Mouse (Mus musculus): ENCODE data around the gene Phgdh. TPM values are rescaled to one million over a fixed set of nuclear protein-coding genes. Genes with fewer than 3 reads are reported as not detected.

The Phgdh gene
- 10 to 100 TPM; 66.8 to 82.0 TPM for total RNA-seq (2021)
- long read RNA-seq, experiment 1, transcript Phgdh-201 (12 exons, 1,893 nt): major isoform, 36 of 40 reads
- long read RNA-seq, experiment 1, partial matches to known transcripts: 4 of 40 reads
- long read RNA-seq, experiment 1, other reads (novel, unspliced or antisense): 0 of 40 reads
- long read RNA-seq, experiment 2, transcript Phgdh-201 (12 exons, 1,893 nt): major isoform, 80 of 87 reads
- long read RNA-seq, experiment 2, partial matches to known transcripts: 5 of 87 reads
- long read RNA-seq, experiment 2, other reads (novel, unspliced or antisense): 2 of 87 reads

DNA sequence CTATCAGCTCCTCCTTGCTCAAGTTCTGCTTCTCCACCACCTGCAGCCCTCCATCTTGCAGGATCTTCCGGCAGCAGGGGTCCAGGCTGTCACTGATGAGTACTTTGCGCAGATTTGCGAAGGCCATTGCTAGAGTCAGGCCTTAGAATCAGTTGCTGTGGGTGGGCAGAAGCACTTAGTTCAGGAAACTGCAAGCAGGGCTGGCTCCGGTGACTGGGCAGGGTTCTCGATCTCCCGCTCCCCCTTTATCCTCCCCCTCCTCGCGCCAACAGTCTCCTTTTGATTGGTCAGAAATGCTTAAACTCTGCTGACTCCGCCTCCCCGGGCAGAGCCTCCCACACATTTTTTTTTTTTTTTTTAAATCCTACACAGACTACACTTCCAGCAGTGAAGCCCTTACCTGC lies at the start of gene Phgdh:
TSS of gene Phgdh (minus strand) at position 285 of the 404 bp plus-strand sequence.
- Histone ChIP-seq H3K4me3 (peak within 1 kb of the TSS; percentile 56), H3K27ac (peak within 1 kb of the TSS; percentile 87)
- DNase-seq (ENCODE audit: low spot score in 2 of 2): peak; percentile 51 to 69

DNA sequence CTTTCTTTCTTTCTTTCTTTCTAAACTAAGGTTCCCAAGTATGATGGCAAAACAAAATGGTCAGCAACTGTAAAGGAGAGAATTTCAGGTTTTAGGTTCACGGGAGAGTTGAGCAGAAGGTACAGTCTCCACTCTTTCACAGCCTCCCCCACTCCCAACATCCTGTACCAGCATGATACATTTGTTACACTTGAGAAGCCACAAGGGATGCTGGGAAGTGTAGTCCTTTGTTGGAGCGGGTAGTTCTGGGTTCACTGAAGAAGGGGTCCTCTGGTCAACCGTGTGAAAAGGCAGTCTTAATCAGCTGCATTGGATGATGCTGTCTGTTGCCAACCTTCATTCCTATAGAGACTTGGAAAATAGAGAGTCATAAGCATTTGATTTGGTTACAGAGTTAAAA lies 49.5 kb upstream of the Phgdh start:
- no peak overlapping the region for H3K4me3 ChIP-seq
- TF ChIP-seq CTCF (conservative IDR thresholded peaks at IDR 0.05): no peak
- H3K27ac ChIP-seq: no peak overlapping the region
- DNase-seq (ENCODE audit: low spot score in 2 of 2): no peak

DNA sequence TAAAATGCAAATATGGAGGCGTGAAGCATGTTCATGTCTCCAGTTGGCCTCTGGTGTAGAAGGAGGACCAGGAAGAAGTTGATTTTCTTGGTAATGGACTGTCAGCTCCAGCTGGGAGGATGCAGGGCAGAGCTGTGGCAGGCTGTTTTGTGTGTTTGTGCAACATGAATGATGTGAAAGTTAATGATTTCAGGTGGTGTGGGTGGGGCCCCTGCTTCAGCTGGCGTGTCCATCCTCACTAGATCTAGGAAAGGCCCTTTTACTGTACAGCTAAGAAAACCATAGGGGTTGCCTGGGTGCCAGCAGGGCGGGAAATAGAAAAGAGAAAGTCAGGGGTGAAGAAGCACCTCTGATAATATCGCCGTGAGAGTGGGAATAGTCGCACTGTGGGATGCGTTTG lies 48.0 kb upstream of the Phgdh start:
- no peak for TF ChIP-seq CTCF (conservative IDR thresholded peaks at IDR 0.05)
- no peak overlapping the region for H3K4me3 ChIP-seq
- no peak for DNase-seq (ENCODE audit: low spot score in 2 of 2)
- H3K27ac ChIP-seq: peak overlapping the region; percentile 46

DNA sequence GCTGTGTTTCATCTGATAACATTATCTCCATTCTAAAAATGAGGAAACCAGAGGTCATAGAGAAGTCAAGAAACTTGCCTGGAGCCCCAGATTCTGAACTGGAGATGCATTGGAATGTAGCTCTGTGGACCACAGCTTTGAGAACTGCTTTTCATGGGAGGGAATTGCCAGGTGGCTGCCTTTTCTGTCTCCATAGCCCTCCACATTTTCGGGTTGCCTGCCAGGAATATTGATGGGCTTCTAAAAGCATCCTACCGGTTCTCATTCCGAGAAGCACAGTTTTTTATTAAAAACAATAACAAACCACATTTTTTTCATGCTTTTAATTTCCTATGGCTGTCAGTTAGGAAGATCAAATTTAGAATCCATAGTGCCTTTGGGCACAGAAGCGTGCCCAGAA lies 47.3 kb upstream of the Phgdh start:
- Histone ChIP-seq H3K27ac (peak overlapping the region; percentile 46), H3K4me3 (no peak overlapping the region)
- no peak for TF ChIP-seq CTCF (conservative IDR thresholded peaks at IDR 0.05)
- peak in 1 of 2 experiments; percentile 32 for DNase-seq (ENCODE audit: low spot score in 2 of 2)

DNA sequence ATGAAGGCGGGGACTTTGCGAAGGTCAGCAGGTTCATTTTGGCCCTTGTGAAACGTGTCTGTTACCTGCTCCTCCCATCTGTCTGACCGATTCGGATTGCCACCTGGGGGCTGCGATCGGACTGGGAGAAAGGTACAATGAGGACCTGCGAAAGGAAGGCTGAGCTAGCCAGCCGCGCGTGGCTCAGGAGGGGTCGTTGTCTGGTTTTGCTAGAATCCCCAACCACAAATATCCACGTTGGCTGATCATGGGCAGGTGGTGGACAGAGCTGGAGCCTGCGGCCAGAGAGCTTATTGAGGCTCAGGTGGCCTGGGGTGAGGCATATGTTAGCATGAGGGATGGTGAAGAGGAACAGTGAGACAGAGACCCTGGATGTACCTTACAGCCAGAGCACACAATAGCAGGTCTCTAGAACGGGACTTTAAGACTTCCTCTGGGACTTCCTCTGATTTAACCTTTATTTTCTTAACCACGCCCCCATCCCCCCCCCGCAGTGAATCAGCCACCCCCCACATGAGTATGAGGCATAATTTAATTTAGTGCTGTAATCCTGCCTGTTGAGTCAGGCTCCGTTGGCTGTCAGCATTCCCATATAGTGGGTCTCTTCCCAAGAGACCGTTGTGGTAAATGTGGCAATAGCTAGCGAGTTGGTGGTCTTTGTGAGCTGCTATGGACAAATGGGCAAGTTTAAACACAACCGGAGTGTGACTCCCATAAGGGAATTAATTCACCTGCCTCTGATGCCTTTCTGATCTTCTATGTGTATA lies 43.4 kb upstream of the Phgdh start:
- Histone ChIP-seq H3K4me3 (peak overlapping the region; percentile 82), H3K27ac (peak overlapping the region; percentile 94)
- no peak for TF ChIP-seq CTCF (conservative IDR thresholded peaks at IDR 0.05)
- no peak for DNase-seq (ENCODE audit: low spot score in 2 of 2)

DNA sequence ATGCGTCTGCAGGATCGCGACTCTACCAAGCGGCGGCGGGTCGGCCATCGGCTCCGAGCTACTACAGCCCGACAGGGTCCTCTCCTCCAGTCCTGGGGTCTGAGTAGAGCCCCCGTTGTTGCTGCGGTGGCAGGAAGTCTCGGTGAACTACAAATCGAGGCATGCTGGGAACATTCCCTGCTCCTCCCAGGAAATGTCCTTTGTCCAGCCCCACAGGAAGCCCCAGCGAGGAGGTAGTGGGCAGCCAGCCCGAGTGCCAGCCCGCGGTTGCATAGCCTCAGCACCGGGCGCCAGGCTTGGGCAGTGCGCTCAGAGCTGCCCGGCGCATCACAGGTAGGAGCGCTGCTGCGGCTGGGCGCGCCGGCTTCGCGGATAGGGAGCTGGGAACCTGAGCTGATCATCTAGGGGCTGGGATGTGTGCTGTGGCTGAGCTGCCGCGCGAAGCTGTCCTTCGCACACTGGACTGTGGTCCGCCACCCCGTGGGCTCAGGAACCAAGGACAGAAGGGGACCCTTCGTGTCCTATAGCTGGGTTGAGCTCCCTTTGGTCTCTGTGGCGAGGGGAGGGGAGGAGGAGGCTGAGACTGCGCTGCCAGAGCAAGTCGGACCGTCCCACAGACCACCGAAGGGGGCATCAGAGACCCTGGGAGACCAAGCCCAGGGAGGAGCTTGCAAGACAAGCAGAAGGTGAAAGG lies 42.6 kb upstream of the Phgdh start, which contains the start of gene Zfp697:
TSS of gene Zfp697 (plus strand) at position 216 of the 694 bp plus-strand sequence.
- peak within 1 kb of the TSS; percentile 82 for H3K4me3 ChIP-seq
- peak; percentile 78 to 84 for DNase-seq (ENCODE audit: low spot score in 2 of 2)
- peak within 1 kb of the TSS; percentile 94 for H3K27ac ChIP-seq
- peak; percentile 59 for TF ChIP-seq CTCF (conservative IDR thresholded peaks at IDR 0.05)

DNA sequence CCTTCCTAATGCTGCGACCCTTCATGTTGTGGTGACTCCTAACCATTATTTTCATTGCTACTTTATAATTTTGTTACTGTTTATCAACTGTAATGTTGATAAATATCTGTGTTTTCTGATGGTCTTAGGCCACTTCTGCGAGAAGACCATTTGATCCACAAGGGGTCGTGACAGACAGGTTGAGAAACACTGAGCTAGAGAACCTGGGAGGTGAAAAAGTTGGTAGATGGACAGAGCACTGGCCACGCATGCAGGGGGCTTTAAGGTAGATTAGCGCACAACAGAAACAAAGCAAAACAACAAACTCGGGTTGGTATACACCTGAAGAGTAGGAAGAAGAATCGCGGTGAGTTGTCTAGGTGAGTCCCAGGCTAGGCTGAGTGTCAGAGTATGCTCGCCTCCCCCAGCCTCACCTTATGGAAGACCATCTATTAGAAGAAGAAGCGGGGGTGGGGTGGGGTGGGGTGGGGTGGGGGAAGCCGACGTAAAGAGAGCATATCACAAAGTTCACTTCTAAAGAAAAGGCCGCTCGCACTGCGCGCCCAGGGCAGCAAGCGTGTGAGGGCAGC lies 42.0 kb upstream of the Phgdh start:
- peak; percentile 57 for TF ChIP-seq CTCF (conservative IDR thresholded peaks at IDR 0.05)
- DNase-seq (ENCODE audit: low spot score in 2 of 2): no peak
- Histone ChIP-seq H3K27ac (peak overlapping the region; percentile 94), H3K4me3 (peak overlapping the region; percentile 82)

DNA sequence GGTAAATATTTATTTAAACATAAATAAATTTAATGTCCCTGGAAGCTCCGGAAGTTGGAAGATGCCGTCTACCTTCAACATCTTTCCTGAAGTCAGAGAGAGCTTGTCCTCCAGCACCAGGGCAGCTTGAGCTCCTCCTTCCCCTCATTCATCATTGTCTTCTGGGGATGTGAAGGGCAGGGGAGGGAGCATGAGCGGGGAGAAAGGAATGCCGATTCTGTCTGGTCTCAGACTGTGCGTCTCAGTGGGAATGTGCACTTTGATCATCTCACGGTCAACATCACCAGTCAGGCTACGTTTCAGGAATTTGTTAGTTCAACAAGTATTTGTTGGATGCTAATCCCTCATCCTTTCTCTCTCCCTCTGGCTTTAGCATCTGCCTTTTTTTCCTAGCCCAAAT lies 39.4 kb upstream of the Phgdh start:
- Histone ChIP-seq H3K27ac (no peak overlapping the region), H3K4me3 (no peak overlapping the region)
- TF ChIP-seq CTCF (conservative IDR thresholded peaks at IDR 0.05): no peak
- no peak for DNase-seq (ENCODE audit: low spot score in 2 of 2)

DNA sequence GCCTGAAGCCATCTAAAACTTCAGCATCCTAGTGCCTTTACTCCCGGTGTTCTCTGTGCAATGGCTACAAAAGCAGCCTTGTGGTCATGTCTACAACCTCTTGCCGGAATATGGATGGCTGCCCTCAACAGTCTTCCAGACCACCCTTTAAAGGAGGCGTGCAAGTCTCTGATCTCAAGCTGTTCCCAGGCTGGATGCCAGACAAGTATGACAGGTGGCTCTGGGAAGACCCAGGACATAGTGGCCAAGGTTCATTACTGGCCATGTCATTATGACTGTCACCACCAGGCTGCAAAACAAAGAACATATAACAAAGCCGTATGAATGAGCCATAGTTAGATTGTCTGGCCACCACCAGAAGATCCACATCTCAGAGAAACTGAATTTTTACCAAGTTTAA lies 38.5 kb upstream of the Phgdh start:
- DNase-seq (ENCODE audit: low spot score in 2 of 2): no peak
- H3K27ac ChIP-seq: no peak overlapping the region

DNA sequence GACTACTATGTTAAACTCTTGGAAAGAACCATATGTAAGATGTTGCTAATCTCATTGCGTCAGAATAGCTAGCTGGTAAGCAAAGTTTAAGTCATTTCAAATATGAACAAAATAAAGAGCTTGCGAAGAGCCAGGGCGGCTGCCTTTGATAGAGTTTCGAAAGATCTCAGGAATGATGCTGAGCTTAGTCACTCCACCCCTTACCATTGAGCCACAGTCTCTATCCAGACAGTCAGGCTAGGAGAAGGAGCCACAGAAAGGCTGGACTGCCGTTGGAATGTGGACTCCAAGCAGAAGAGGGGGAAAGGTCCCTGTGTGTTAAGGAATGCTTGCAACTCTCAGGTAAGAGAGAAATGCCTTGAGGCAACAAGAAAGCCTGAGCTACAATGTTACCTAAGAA lies 35.2 kb upstream of the Phgdh start:
- Histone ChIP-seq H3K4me3 (no peak overlapping the region), H3K27ac (no peak overlapping the region)
- DNase-seq (ENCODE audit: low spot score in 2 of 2): no peak
- TF ChIP-seq CTCF (conservative IDR thresholded peaks at IDR 0.05): no peak

More for the DNA sequence above, 38.5 kb upstream of the Phgdh start:
- H3K4me3 ChIP-seq: no peak overlapping the region
- no peak for TF ChIP-seq CTCF (conservative IDR thresholded peaks at IDR 0.05)

DNA sequence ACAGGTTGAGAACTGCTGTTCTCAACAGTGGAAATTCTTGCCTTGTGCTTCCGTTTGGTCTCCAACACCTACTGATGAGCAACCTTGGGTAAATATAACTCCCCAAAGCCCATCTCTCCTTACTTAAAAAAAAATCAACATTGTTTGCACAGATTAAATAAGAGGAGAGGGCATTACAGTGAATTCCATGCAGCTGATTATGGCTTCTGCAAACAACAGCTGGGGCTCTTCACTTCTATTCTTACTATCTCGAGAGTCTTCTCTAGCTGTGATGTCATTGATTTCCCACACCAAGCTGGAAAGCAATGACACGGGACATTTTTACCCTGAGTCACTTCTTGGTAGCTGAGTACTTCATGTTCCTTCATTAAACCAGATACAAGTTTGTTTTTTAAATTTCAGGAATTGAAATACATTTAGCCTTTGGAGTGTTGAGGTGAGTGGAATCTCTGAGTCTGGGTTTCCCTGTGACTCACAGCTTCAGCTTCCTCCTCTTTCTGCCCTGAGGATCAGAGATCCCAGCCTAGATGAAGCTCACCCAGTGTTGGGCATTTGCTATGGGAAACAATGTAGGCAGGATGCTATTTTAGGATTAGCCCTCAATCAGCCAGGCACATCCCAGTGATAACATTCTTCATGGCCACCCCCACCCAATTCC lies 34.4 kb upstream of the Phgdh start:
- TF ChIP-seq CTCF (conservative IDR thresholded peaks at IDR 0.05): no peak
- DNase-seq (ENCODE audit: low spot score in 2 of 2): no peak
- no peak overlapping the region for H3K27ac ChIP-seq
- no peak overlapping the region for H3K4me3 ChIP-seq

DNA sequence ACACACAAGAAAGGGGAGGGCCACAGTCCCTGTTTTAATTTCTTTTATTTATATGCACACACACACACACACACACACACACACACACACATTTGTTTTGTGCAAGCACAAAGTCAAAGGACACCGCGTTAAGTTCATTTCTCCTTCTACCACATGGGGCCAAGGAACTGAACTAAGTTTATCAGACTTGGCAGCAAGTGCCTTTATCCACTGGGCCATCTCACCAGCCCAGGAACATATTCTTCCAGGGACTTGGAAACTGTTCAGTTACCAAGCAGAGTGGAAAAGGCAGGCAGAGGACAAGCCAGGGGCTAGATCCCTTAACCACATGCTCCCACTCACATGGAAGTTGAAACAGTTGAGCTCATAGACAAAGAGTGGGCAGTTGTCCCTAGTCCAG lies 29.0 kb upstream of the Phgdh start:
- no peak overlapping the region for H3K27ac ChIP-seq
- no peak overlapping the region for H3K4me3 ChIP-seq
- no peak for DNase-seq (ENCODE audit: low spot score in 2 of 2)
- TF ChIP-seq CTCF (conservative IDR thresholded peaks at IDR 0.05): no peak

Measured in layer of hippocampus, adult 2 months (tissue).